Mouse (Mus musculus) brown adipose tissue, adult 24 weeks (tissue): ENCODE data around the gene Spty2d1. TPM values are rescaled to one million over a fixed set of nuclear protein-coding genes. Genes with fewer than 3 reads are reported as not detected.

Experiments
- H3K27ac ChIP-seq: fragments of 200-500 bp; replicated peaks from 2 replicates; pipeline ENCODE4 v1.5.1; 2012; ENCODE audit warnings: low read depth, mild to moderate bottlenecking, low read length
- H3K4me1 ChIP-seq: fragments of 200-500 bp; 2 replicates; pipeline ENCODE4 v1.6.1; 2012; ENCODE audit warnings: low read length, mixed read lengths; ENCODE audit not compliant: control insufficient read depth, insufficient read depth, insufficient read length
- H3K4me3 ChIP-seq: fragments of 200-500 bp; 2 replicates; pipeline ENCODE4 v1.5.1; 2012; ENCODE audit warnings: low read depth, mild to moderate bottlenecking, low read length, moderate library complexity; ENCODE audit not compliant: insufficient read depth
- polyA plus RNA-seq: library from polyadenylated mRNA; stranded (reverse); fragments of >200 nt; gene quantifications from 2 replicates; pipeline ENCODE4 v1.2.4, GENCODE M21; 2012; ENCODE audit not compliant: missing spikeins, insufficient read depth, insufficient read length

The Spty2d1 gene
- polyA plus RNA-seq, result 6.4 TPM in 2 replicates

GRCm38 (mm10) chr7:47008168-47008993, at the start of gene Spty2d1:
Spty2d1 (minus strand) TSS chr7:47008411.
- H3K27ac ChIP-seq, result peak within 1 kb of the TSS; percentile 85

DNA sequence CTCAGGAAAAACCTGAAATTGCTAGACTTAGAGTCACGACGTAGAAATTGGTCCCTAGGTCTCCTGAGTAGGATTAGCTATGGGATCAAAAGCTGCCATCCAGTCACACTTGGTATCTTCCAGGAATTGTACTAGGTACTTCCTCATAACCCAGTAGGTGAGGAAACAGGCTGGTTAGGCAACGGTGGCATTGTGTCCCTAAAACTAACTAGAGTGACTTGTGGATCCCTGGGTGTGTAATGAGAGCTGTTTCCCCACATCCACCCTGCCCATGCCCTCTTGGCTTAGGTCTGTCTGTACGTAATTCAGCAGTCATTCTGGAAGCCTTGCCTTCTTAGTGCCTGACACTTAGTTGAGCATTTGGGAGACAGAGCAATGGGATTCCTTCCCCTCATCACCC, 48.1 kb upstream of the Spty2d1 start:
- no peak overlapping the region for H3K4me3 ChIP-seq

More at GRCm38 (mm10) chr7:47008168-47008993, at the start of gene Spty2d1:
- Histone ChIP-seq H3K4me1 (peaks cover 11% of the 10 kb centered on the region), H3K4me3 (peak within 1 kb of the TSS; percentile 75)

DNA sequence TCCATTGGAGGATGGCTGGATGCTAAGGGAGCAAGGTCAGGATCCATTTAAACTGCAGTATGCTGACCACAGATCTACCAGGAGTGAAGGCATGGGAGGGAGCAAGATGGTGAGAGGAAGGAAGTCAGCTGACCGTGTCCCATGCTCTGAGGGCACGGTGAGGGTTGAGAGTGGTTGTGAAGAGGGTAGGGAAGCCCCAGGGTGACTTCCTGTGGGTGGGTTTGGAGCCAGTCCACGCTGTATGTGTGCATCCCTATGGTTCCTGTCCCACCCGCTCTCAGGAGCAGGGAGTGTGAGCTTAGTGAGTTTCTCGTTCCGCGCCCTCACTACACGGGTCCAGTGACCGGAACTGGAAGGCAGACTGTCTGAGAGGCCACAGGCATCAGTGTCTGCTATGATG, 47.5 kb upstream of the Spty2d1 start:
- Histone ChIP-seq H3K4me1 (peaks cover 21% of the 10 kb centered on the region), H3K4me3 (no peak overlapping the region), H3K27ac (no peak overlapping the region)

More for the DNA sequence above, 48.1 kb upstream of the Spty2d1 start:
- peaks cover 21% of the 10 kb centered on the region for H3K4me1 ChIP-seq
- no peak overlapping the region for H3K27ac ChIP-seq

GRCm38 (mm10) chr7:47054666-47055065, 46.5 kb upstream of the Spty2d1 start:
- Histone ChIP-seq H3K27ac (no peak overlapping the region), H3K4me1 (peaks cover 24% of the 10 kb centered on the region), H3K4me3 (no peak overlapping the region)

GRCm38 (mm10) chr7:47053287-47053686, 45.1 kb upstream of the Spty2d1 start:
- H3K27ac ChIP-seq, result peak overlapping the region; percentile 80; the same call in 1 of the 2 replicates
- peaks cover 24% of the 10 kb centered on the region for H3K4me1 ChIP-seq
- H3K4me3 ChIP-seq, result peak overlapping the region; percentile 38; the same call in 1 of the 2 replicates

- H3K27ac ChIP-seq, result peak overlapping the region; percentile 80
- H3K4me1 ChIP-seq, result peaks cover 24% of the 10 kb centered on the region
- peak overlapping the region; percentile 38 for H3K4me3 ChIP-seq
Measured at GRCm38 (mm10) chr7:47052276-47052675, 44.1 kb upstream of the Spty2d1 start.

DNA sequence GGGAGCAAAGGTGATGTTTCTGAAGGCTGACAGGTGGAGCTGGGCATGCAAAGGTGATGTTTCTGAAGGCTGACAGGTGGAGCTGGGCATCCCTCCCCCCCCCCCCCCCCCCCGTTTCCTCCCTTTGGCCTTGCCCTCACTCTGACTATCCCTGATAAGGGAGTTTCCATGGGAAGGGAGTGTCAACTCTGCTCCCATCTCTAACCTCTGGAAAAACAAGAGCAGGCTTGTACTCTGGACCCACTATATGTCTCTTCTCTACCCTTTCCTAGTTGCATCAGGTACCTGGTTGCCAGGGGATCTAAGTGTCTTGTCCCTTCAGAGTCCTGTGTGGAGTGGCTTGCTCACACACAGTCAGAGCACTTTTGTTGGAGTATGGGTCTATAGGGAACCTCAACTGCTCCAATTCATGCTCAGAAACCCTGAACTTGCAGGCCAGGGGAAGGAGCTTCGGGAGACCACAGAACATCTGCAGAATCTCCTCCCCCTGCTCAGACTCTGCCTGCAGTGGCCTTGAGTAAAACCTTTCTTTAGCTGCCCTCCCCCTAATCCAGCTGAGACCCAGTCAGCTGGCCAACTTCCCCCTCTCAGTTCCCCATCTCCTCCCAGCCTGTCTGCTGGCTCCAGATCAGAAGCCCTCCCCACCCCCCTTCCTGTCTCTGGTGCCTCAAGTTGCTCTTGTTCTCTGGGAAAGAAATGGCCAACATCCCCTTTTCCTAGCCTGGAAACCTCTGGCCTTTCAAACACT, 43.4 kb upstream of the Spty2d1 start:
- H3K4me1 ChIP-seq, result peaks cover 24% of the 10 kb centered on the region
- peak overlapping the region; percentile 88 for H3K4me3 ChIP-seq
- peak overlapping the region; percentile 80 for H3K27ac ChIP-seq

DNA sequence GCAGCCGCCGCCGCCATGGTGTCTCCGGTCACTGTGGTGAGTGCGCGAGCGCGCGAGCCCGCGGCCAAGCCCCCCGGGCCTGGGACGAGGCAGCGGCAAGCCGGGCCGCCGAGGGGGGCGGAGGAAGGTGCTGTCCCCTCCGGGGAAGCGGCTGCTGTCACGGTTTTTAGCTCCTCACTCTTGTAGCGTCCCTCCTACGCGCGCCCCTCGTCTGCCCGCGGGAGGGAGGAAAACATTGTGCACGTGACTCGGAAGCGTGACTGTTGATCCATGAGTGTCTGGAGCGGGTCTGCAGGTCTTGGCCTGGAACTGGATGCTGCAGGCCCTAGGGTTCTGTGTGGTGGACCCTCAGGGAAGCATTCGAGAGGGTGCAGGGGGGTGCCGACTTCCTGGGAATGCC, 42.6 kb upstream of the Spty2d1 start:
- Histone ChIP-seq H3K4me3 (peak overlapping the region; percentile 88), H3K4me1 (peaks cover 24% of the 10 kb centered on the region), H3K27ac (peak overlapping the region; percentile 82)

DNA sequence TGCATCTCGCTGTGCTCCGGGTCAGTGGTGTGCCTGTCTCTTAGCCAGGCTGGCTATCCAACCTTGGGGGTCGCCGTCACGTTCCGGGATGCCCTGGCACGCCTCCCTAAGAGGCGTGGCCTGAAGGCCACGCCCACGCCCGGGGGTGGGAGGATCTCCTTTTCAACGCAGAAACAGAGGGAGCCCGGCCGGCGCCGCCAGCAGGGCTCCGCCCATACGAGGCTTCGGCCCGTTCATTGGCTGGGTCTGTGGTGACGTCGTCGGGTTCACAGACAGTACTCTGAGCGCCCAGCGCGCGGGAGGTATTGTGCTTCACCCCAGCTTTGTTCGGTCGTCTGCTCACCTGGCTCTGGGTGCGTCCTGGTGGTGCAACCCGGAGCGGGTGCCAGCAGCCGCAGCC, 42.2 kb upstream of the Spty2d1 start, which contains the start of gene Tmem86a:
TSS of gene Tmem86a (plus strand) at position 236 of the 400 bp plus-strand sequence.
- H3K4me1 ChIP-seq, result peaks cover 24% of the 10 kb centered on the region
- H3K4me3 ChIP-seq, result peak within 1 kb of the TSS; percentile 88
- H3K27ac ChIP-seq, result peak within 1 kb of the TSS; percentile 82

DNA sequence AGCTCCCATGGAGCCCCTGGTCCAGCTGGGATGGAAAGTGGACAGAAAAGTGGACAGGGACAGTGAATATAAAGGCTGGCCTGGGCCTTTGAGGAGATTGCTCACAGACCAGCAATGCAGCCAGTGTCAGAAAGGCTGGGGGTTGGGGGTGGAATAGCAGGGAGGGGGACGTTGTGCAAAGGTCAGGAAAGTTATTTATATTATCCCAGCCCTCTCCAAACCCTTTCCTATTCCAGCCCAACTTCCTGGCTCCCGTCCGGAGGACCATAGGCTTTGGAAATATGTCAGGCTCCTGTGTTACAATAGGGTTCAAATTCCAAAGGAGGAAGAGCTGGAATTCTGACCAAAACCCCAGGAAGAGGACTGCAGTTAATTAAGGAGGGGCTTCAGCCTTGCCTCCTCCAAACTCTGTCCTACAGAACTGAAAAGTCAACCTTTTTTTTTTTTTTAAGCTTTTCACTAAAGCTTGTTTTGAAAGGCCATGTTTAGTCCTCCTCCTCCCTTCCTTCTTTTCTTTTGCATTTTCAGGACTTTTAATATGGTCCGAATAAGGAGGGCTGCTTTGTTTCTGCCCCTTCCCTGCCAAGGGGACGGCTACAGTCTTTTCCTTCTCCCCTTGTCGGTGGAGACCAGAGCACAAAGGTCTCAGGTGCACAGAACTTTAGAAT, 34.7 kb upstream of the Spty2d1 start:
- H3K4me3 ChIP-seq, result peak overlapping the region; percentile 45

GRCm38 (mm10) chr7:47042121-47042520, 33.9 kb upstream of the Spty2d1 start:
- H3K27ac ChIP-seq, result peak overlapping the region; percentile 99
- no peak overlapping the region for H3K4me3 ChIP-seq
- peaks cover 8% of the 10 kb centered on the region for H3K4me1 ChIP-seq

More for the DNA sequence above, 34.7 kb upstream of the Spty2d1 start:
- H3K27ac ChIP-seq, result peak overlapping the region; percentile 99
- peaks cover 8% of the 10 kb centered on the region for H3K4me1 ChIP-seq

DNA sequence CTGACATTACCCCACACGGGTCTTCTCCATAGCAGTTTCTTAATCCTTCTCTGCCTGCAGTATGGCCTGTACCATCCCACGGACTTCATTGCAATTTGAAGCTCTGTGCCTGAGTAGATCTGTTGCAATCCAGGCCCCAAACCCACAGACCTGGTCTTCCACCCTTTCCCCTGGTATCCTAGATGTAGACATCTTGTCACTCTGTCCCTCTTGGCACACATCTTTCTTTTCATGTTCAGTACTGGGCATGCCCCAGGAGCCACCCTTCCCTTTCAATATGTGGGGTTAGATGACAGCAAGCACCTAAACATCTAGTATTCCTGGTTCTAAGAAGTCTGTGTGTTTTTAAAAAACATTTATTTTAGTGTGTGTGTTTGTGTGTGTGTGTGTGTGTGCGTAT, 33.5 kb upstream of the Spty2d1 start:
- H3K27ac ChIP-seq, result peak overlapping the region; percentile 99
- H3K4me3 ChIP-seq, result no peak overlapping the region
- peaks cover 8% of the 10 kb centered on the region for H3K4me1 ChIP-seq

DNA sequence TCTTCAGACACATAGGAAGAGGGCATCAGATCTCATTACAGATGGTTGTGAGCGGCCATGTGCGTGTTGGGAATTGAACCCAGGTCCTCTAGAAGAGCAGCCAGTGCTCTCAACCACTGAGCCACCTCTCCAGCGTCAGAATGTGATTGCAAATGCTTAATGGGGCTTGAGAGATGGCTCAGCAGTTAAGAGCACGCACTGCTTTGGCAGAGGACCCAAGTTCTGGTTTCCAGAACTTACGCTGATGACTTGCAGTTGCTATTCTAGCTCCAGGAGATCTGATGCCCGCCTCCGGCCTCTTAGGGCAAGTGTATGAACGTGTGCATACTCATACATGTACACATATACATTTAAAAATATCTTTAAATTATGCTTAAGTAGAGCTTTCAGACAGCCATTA, 27.2 kb upstream of the Spty2d1 start:
- no peak overlapping the region for H3K27ac ChIP-seq

DNA sequence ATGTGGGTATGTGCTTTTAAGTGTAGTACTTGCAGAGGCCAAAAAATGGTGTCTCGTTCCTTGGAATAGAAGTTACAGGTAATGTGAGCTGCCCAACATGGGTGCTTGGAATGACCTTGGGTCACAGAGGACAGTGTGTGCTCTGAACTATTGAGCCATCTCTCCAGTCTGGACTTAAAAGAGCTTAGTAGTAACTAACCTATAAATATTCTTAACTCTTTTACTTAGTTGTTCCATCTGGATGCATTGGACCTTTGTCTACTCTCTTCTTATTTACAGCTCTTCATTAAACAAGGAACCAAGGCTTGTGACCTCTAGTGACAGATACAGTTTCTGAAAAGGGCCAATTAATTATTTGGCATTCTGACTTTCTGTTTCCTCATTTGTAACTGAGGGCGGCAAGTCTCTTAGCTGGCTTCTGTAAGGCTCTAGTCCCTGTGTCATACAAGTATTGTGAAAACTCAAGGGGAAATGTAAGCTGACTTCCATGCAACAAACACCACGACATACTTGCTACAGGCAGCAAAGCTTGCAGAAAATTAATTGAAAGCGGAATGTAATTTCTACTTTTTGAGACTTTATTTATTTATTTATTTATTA, 26.7 kb upstream of the Spty2d1 start:
- H3K4me3 ChIP-seq, result no peak overlapping the region
- no peaks in the 10 kb centered on the region for H3K4me1 ChIP-seq
- no peak overlapping the region for H3K27ac ChIP-seq

More for the DNA sequence above, 27.2 kb upstream of the Spty2d1 start:
- Histone ChIP-seq H3K4me3 (no peak overlapping the region), H3K4me1 (no peaks in the 10 kb centered on the region)
